Mouse (Mus musculus): ENCODE measurements around the gene Nccrp1.

- TF ChIP-seq CTCF (IDR thresholded peaks at IDR 0.05) (no peak), EP300 (IDR thresholded peaks at IDR 0.05) (no peak)
Observed at GRCm38 (mm10) chr7:28562951-28563350, 15.9 kb upstream of the Nccrp1 start.

Measured in lung, postnatal 0 days (tissue).